Mouse (Mus musculus) E14TG2a.4 (cell line): ENCODE results near the gene Ifrd1.

Experiments
- CTCF ChIP-seq: conservative IDR thresholded peaks from 2 replicates; pipeline ENCODE4 v1.5.1; 2014; ENCODE audit warnings: low read length
- NANOG ChIP-seq: IDR thresholded peaks from 2 replicates; pipeline ENCODE4 v1.6.1; 2014; ENCODE audit warnings: borderline replicate concordance, low read length, mixed read lengths
- POU5F1 ChIP-seq: IDR thresholded peaks from 2 replicates; pipeline ENCODE4 v1.6.1; 2014; ENCODE audit warnings: low read length, borderline replicate concordance

DNA sequence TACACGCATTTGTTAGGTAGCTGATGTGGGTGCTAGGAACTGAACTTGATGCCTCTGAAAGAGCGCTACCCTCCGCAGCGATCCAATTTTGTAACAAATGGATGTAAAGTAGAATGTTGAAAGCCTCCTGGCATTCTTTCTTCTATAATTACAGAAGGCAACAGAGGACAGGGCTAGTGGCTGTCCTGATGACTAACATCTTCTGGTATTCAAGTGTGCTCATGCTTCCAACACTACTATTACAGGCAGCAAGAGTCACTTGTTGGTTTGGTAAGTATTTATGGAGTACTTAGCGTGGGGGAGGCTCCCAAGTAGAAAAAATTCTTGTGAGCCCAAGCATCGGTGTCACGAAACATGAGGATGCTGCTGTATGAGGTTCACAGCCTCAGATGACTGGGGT lies 9.1 kb downstream of the Ifrd1 start:
- no peak for TF ChIP-seq CTCF
- TF ChIP-seq POU5F1, result no peak
- no peak for TF ChIP-seq NANOG
